Mouse (Mus musculus): Measurements from ENCODE around the gene Anks1. TPM values are rescaled to one million over a fixed set of nuclear protein-coding genes. Genes with fewer than 3 reads are reported as not detected.
A peak's percentile ranks its signal among the peaks of the same experiment; 100 is the strongest.

Gene Anks1
- polyA plus RNA-seq, 1 experiment from 2014 or later = 54.6 TPM

- Histone ChIP-seq H3K4me2 (no peak overlapping the region), H3K9me3 (no peaks in the 10 kb centered on the region), H3K4me3 (no peak overlapping the region), H3K27ac (replicated peaks) (no peak overlapping the region), H3K36me3 (peaks cover 21% of the 10 kb centered on the region), H3K9ac (no peak overlapping the region), H3K27me3 (no peaks in the 10 kb centered on the region), H3K4me1 (replicated peaks) (peaks cover 14% of the 10 kb centered on the region)
- WGBS = 41% methylated on average over 4 of the region's 4 CpGs
- peak; percentile 68; the same call in 1 of the 2 replicates for ATAC-seq (ENCODE audit: low FRiP score, low read depth)
These were observed 139.3 kb downstream of the Anks1 start for GRCm38 (mm10) chr17:28048425-28048824.

- Histone ChIP-seq H3K9ac (no peak overlapping the region), H3K4me2 (no peak overlapping the region), H3K4me1 (replicated peaks) (peaks cover 6% of the 10 kb centered on the region; the same call in 1 of the 2 replicates), H3K27me3 (no peaks in the 10 kb centered on the region), H3K36me3 (peaks cover 31% of the 10 kb centered on the region), H3K4me3 (no peak overlapping the region), H3K27ac (replicated peaks) (no peak overlapping the region), H3K9me3 (no peaks in the 10 kb centered on the region)
- ATAC-seq (ENCODE audit: low FRiP score, low read depth) = no peak
- 79% methylated on average over 8 of the region's 8 CpGs for WGBS
These were observed 141.1 kb downstream of the Anks1 start for GRCm38 (mm10) chr17:28050210-28050609.

- H3K27ac ChIP-seq (replicated peaks) = no peak overlapping the region
- no peak overlapping the region for H3K9ac ChIP-seq
- no peak overlapping the region for H3K4me3 ChIP-seq
- ATAC-seq (ENCODE audit: low FRiP score, low read depth) = no peak
- H3K4me1 ChIP-seq (replicated peaks) = 0 out of 2 replicates have a peak, but pooled peaks cover 6% of the 10 kb centered on the region
- H3K4me2 ChIP-seq = no peak overlapping the region
- 84% methylated on average over 21 of the region's 21 CpGs for WGBS
- H3K36me3 ChIP-seq = peaks cover 39% of the 10 kb centered on the region
- no peaks in the 10 kb centered on the region for H3K27me3 ChIP-seq
- no peaks in the 10 kb centered on the region for H3K9me3 ChIP-seq
These were observed 143.3 kb downstream of the Anks1 start for GRCm38 (mm10) chr17:28052293-28052863.

- no peak overlapping the region for H3K27ac ChIP-seq (replicated peaks)
- no peak overlapping the region for H3K9ac ChIP-seq
- H3K27me3 ChIP-seq = no peaks in the 10 kb centered on the region
- no peak overlapping the region for H3K4me2 ChIP-seq
- H3K9me3 ChIP-seq = no peaks in the 10 kb centered on the region
- no peak overlapping the region for H3K4me3 ChIP-seq
- no peaks in the 10 kb centered on the region for H3K4me1 ChIP-seq (replicated peaks)
- ATAC-seq (ENCODE audit: low FRiP score, low read depth) = no peak
- WGBS = 82% methylated on average over 13 of the region's 13 CpGs
- peaks cover 45% of the 10 kb centered on the region for H3K36me3 ChIP-seq
These were observed 149.2 kb downstream of the Anks1 start for GRCm38 (mm10) chr17:28058346-28058745.

GRCm38 (mm10) chr17:28060681-28061080 lies 151.6 kb downstream of the Anks1 start:
- no peak overlapping the region for H3K4me3 ChIP-seq
- H3K27me3 ChIP-seq = no peaks in the 10 kb centered on the region
- no peaks in the 10 kb centered on the region for H3K9me3 ChIP-seq
- no peak overlapping the region for H3K27ac ChIP-seq (replicated peaks)
- peaks cover 35% of the 10 kb centered on the region for H3K36me3 ChIP-seq
- H3K9ac ChIP-seq = no peak overlapping the region
- ATAC-seq (ENCODE audit: low FRiP score, low read depth) = no peak
- H3K4me2 ChIP-seq = no peak overlapping the region
- H3K4me1 ChIP-seq (replicated peaks) = no peaks in the 10 kb centered on the region
- 92% methylated on average over 11 of the region's 11 CpGs for WGBS

DNA sequence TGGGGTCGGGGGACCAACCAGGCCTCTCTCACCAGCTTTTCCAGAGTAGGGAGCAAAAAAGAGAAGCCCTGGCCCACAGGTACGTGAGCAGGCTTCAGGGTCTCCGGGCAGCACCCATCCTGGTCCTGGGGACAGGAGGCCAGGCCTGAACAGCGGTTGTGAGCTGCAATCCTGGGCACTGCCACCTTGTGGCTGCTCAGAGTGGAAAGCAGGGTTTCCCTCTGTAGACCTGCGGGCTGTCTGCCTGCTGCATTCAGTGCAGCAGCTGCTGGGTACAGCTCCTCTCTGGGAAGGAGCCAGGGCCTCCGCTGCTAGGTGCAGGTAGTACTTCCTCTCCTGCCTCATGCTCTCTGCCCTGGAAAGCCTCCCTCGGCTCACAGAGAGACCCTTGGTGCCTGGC lies 152.4 kb downstream of the Anks1 start:
- Histone ChIP-seq H3K27me3 (no peaks in the 10 kb centered on the region), H3K9ac (no peak overlapping the region), H3K9me3 (no peaks in the 10 kb centered on the region), H3K4me1 (replicated peaks) (no peaks in the 10 kb centered on the region), H3K36me3 (peaks cover 31% of the 10 kb centered on the region), H3K27ac (replicated peaks) (no peak overlapping the region; the same call in 1 of the 2 replicates), H3K4me3 (no peak overlapping the region), H3K4me2 (no peak overlapping the region)
- WGBS = 52% methylated on average over 7 of the region's 7 CpGs
- ATAC-seq (ENCODE audit: low FRiP score, low read depth) = peak; percentile 61

GRCm38 (mm10) chr17:28062710-28063109 lies 153.6 kb downstream of the Anks1 start:
- Histone ChIP-seq H3K27ac (replicated peaks) (no peak overlapping the region), H3K4me1 (replicated peaks) (no peaks in the 10 kb centered on the region)
- 81% methylated on average over 7 of the region's 7 CpGs for WGBS

GRCm38 (mm10) chr17:28063163-28063562 lies 154.1 kb downstream of the Anks1 start:
- WGBS = 77% methylated on average over 6 of the region's 6 CpGs
- ATAC-seq (ENCODE audit: low FRiP score, low read depth) = no peak
- Histone ChIP-seq H3K4me2 (no peak overlapping the region), H3K36me3 (peaks cover 21% of the 10 kb centered on the region; the same call in 1 of the 2 replicates), H3K27me3 (no peaks in the 10 kb centered on the region), H3K4me1 (replicated peaks) (no peaks in the 10 kb centered on the region), H3K27ac (replicated peaks) (no peak overlapping the region), H3K9me3 (no peaks in the 10 kb centered on the region), H3K4me3 (no peak overlapping the region), H3K9ac (no peak overlapping the region)

More at GRCm38 (mm10) chr17:28062710-28063109, 153.6 kb downstream of the Anks1 start:
- Histone ChIP-seq H3K9me3 (no peaks in the 10 kb centered on the region), H3K27me3 (no peaks in the 10 kb centered on the region), H3K4me3 (no peak overlapping the region), H3K4me2 (no peak overlapping the region), H3K36me3 (peaks cover 23% of the 10 kb centered on the region; the same call in 1 of the 2 replicates), H3K9ac (no peak overlapping the region)
- no peak for ATAC-seq (ENCODE audit: low FRiP score, low read depth)

GRCm38 (mm10) chr17:28067303-28067702 lies 158.2 kb downstream of the Anks1 start:
- 83% methylated on average over 4 of the region's 4 CpGs for WGBS
- ATAC-seq (ENCODE audit: low FRiP score, low read depth) = no peak

DNA sequence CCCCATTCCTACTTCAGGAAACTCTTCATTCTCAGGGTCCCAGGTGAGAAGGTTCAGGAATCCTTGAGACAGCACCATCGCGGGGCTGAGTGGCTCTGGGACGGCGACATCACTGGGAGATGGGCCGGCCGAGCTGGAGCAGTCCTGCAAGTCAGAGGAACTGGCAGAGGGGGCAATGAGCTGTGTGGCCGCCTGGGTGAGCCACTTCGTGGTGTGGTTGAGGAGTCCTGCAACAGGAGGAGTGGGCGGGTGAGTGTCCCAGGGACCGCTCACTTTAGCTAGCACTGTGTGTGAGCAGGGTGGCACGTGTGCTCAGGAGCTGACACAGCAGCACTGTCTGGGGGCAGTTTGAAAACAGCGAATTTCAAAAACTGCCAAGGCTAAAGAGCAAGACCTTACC lies 160.3 kb downstream of the Anks1 start:
- no peaks in the 10 kb centered on the region for H3K27me3 ChIP-seq
- no peak overlapping the region for H3K27ac ChIP-seq (replicated peaks)
- WGBS = 42% methylated on average over 12 of the region's 12 CpGs
- H3K9me3 ChIP-seq = no peaks in the 10 kb centered on the region
- no peak for ATAC-seq (ENCODE audit: low FRiP score, low read depth)
- H3K4me2 ChIP-seq = no peak overlapping the region
- H3K4me1 ChIP-seq (replicated peaks) = no peaks in the 10 kb centered on the region
- H3K36me3 ChIP-seq = no peaks in the 10 kb centered on the region
- no peak overlapping the region for H3K4me3 ChIP-seq
- H3K9ac ChIP-seq = no peak overlapping the region

More at GRCm38 (mm10) chr17:28067303-28067702, 158.2 kb downstream of the Anks1 start:
- Histone ChIP-seq H3K9ac (no peak overlapping the region), H3K27ac (replicated peaks) (no peak overlapping the region), H3K9me3 (no peaks in the 10 kb centered on the region), H3K4me1 (replicated peaks) (no peaks in the 10 kb centered on the region), H3K4me3 (no peak overlapping the region), H3K4me2 (no peak overlapping the region), H3K27me3 (no peaks in the 10 kb centered on the region), H3K36me3 (no peaks in the 10 kb centered on the region)

DNA sequence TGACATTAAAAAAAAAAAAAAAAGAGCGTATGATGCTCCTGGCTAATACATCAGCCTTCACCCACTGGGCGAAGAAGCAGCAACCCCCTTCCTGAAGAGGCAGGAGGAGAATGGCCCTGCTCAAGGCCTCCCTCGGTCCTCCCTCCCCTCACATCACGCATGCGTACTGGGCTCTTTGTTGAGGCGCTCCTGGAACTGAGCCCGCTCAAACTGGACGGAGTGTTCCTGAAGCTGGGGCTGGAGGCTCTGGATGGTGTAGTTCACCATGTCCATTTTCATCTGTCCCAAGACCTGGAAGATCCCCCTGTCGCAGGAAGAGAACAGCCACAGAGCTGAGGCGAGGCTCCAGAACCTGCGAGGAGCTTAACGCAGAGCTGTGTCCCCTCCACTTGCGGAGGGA lies 161.2 kb downstream of the Anks1 start:
- no peak for ATAC-seq (ENCODE audit: low FRiP score, low read depth)
- Histone ChIP-seq H3K4me2 (no peak overlapping the region), H3K4me1 (replicated peaks) (no peaks in the 10 kb centered on the region), H3K27ac (replicated peaks) (no peak overlapping the region), H3K9me3 (no peaks in the 10 kb centered on the region), H3K27me3 (no peaks in the 10 kb centered on the region), H3K9ac (no peak overlapping the region), H3K36me3 (no peaks in the 10 kb centered on the region), H3K4me3 (no peak overlapping the region)
- WGBS = 82% methylated on average over 13 of the region's 13 CpGs

DNA sequence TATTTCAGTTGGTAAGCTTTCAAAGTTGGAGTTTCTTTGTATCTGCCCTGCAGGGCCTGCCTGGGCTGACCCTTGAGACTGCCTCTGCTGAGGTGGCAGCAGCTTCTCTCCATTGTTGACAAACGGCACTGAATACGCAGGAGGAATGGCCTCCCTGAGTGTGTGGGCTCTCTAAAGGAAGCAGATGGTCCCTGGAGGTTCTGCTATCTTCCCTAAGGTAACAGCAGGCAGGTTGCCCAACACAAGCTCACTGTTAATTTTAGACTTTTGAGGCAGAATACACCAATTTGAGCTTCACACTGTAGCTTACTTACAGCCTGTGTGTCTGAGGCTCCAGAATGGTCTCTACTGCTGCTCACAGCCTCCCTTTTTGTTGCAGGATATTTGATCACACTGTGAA lies 163.6 kb downstream of the Anks1 start:
- Histone ChIP-seq H3K27me3 (no peaks in the 10 kb centered on the region), H3K9me3 (no peaks in the 10 kb centered on the region), H3K27ac (replicated peaks) (no peak overlapping the region), H3K9ac (no peak overlapping the region), H3K36me3 (no peaks in the 10 kb centered on the region), H3K4me2 (no peak overlapping the region), H3K4me1 (replicated peaks) (no peaks in the 10 kb centered on the region), H3K4me3 (no peak overlapping the region)
- ATAC-seq (ENCODE audit: low FRiP score, low read depth) = no peak
- WGBS = 60% methylated on average over 2 of the region's 2 CpGs

DNA sequence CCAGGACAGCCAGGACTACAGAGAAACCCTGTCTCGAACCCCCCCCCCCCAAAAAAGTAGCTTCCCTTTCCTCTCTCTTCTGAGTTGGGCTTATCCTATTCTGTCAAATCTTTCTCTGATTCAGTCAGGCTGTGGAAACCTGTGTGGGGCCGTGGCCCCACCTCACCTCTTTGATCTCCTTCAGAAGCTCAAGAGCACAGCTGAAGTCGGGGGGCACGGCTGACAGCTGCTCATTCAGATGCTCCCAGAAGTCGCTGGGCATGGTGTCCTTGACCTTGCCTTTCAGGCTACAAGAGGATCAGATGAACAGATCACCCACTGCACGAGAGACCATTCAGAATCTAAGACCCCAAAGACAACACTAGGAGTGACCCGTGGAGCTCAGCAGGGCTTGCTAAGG lies 165.4 kb downstream of the Anks1 start:
- no peaks in the 10 kb centered on the region for H3K36me3 ChIP-seq
- no peak overlapping the region for H3K27ac ChIP-seq (replicated peaks)
- H3K4me2 ChIP-seq = no peak overlapping the region
- no peaks in the 10 kb centered on the region for H3K9me3 ChIP-seq
- WGBS = 85% methylated on average over 7 of the region's 7 CpGs
- no peak overlapping the region for H3K9ac ChIP-seq
- H3K4me1 ChIP-seq (replicated peaks) = 0 out of 2 replicates have a peak, but pooled peaks cover 3% of the 10 kb centered on the region
- no peaks in the 10 kb centered on the region for H3K27me3 ChIP-seq
- ATAC-seq (ENCODE audit: low FRiP score, low read depth) = no peak
- no peak overlapping the region for H3K4me3 ChIP-seq

All from hindbrain, embryonic 15.5 days (tissue).